ENCODE assay signal across 1 mouse cellular context in the genomic region with DNA sequence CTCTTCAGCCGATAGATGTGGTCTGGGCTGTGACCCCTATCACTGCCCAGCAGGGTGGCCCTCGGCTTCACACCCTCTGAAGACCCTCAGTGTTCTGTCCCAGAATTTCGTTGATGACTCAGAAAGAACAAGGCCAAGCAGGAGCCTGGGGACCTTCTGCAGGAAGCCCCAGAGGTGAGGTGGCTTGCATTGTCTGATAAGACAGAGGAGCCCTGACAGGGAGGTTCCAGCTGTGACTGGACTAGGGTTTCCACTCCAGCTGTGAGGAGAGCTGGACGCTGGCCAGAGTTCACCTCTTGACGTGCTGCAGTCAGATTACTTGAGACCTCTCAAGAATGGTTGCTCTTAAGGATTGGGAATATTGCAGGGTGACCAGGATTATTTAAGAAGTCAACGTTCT.
TF ChIP-seq lines count a peak whose summit lies in the region.

No protein-coding gene starts in this region.

TF ChIP-seq in MEL, 35 proteins besides CTCF, POLR2A, EP300 and RAD21 (continued from another document):
- no peak for TF ChIP-seq UBTF (IDR thresholded peaks at IDR 0.05; ENCODE audit: borderline replicate concordance, insufficient read depth, low read depth, low read length)
- 0 out of 2 replicates have a peak, but pooled peaks have one; percentile 30 for TF ChIP-seq TBP (IDR thresholded peaks at IDR 0.05; ENCODE audit: low read depth, low read length)
- TF ChIP-seq ZNF384 (IDR thresholded peaks at IDR 0.05; ENCODE audit: low read depth, low read length) = no peak
- no peak for TF ChIP-seq MAZ (IDR thresholded peaks at IDR 0.05; ENCODE audit: low read depth, low read length)
- peak; percentile 82 for TF ChIP-seq TAL1 (IDR thresholded peaks at IDR 0.05; ENCODE audit: low read length)
- no peak for TF ChIP-seq MYB (IDR thresholded peaks at IDR 0.05; ENCODE audit: low read depth, low read length)
- 0 out of 2 replicates have a peak, but pooled peaks have one; percentile 17 for TF ChIP-seq HCFC1 (IDR thresholded peaks at IDR 0.05; ENCODE audit: low read depth, low read length)
- TF ChIP-seq MAX (IDR thresholded peaks at IDR 0.05; ENCODE audit: low read length) = no peak
- no peak for TF ChIP-seq ZKSCAN1 (IDR thresholded peaks at IDR 0.05; ENCODE audit: low read depth, low read length)
- TF ChIP-seq MAFK (IDR thresholded peaks at IDR 0.05; ENCODE audit: borderline replicate concordance, low read depth, low read length) = no peak
- TF ChIP-seq ETS1 (IDR thresholded peaks at IDR 0.05; ENCODE audit: low read depth, low read length) = peak; percentile 94
- no peak for TF ChIP-seq USF1 (IDR thresholded peaks at IDR 0.05; ENCODE audit: low read depth, low read length)
- peak; percentile 64 for TF ChIP-seq GATA1 (IDR thresholded peaks at IDR 0.05; ENCODE audit: low read depth, low read length)
- no peak for TF ChIP-seq POLR2AphosphoS5 (IDR thresholded peaks at IDR 0.05; ENCODE audit: borderline replicate concordance, low read depth, low read length)
- TF ChIP-seq USF2 (IDR thresholded peaks at IDR 0.05; ENCODE audit: borderline replicate concordance in 1 of 2, insufficient read depth in 1 of 2, low read depth in 1 of 2, low read length in 2 of 2) = no peak
- no peak for TF ChIP-seq ELF1 (IDR thresholded peaks at IDR 0.05; ENCODE audit: low read depth, low read length)
- no peak for TF ChIP-seq MXI1 (IDR thresholded peaks at IDR 0.05; ENCODE audit: low read depth, low read length)
- no peak for TF ChIP-seq NELFE (IDR thresholded peaks at IDR 0.05; ENCODE audit: low read depth, low read length)
- TF ChIP-seq TCF12 (IDR thresholded peaks at IDR 0.05; ENCODE audit: low read depth, low read length) = peak; percentile 60; the same call in 1 of the 2 replicates
- no peak for TF ChIP-seq BHLHE40 (IDR thresholded peaks at IDR 0.05; ENCODE audit: borderline replicate concordance, low read depth, low read length)
- no peak for TF ChIP-seq ZMIZ1 (IDR thresholded peaks at IDR 0.05; ENCODE audit: low read depth, low read length)
- TF ChIP-seq MEF2A (IDR thresholded peaks at IDR 0.05; ENCODE audit: extremely low read depth, insufficient replicate concordance, low read depth, low read length, poor library complexity, severe bottlenecking) = no peak
- TF ChIP-seq MYC (IDR thresholded peaks at IDR 0.05; ENCODE audit: low read depth, low read length) = 0 out of 2 replicates have a peak, but pooled peaks have one; percentile 13
- TF ChIP-seq CHD2 (IDR thresholded peaks at IDR 0.05; ENCODE audit: low read length) = no peak
- no peak for TF ChIP-seq E2F4 (IDR thresholded peaks at IDR 0.05; ENCODE audit: borderline replicate concordance, low read depth, low read length)
- no peak for TF ChIP-seq SMC3 (IDR thresholded peaks at IDR 0.05; ENCODE audit: low read depth, low read length)
- no peak for TF ChIP-seq ZC3H11A (IDR thresholded peaks at IDR 0.05; ENCODE audit: low read depth, low read length)
- TF ChIP-seq SIN3A (IDR thresholded peaks at IDR 0.05; ENCODE audit: low read length) = peak; percentile 81
- TF ChIP-seq POLR2AphosphoS2 (IDR thresholded peaks at IDR 0.05; ENCODE audit: low read length) = no peak
- TF ChIP-seq RCOR1 (IDR thresholded peaks at IDR 0.05; ENCODE audit: low read depth, low read length) = no peak
- TF ChIP-seq JUND (IDR thresholded peaks at IDR 0.05; ENCODE audit: low read depth, low read length) = no peak
- TF ChIP-seq KAT2A (conservative IDR thresholded peaks at IDR 0.05; ENCODE audit: low read depth, low read length) = no peak
- no peak for TF ChIP-seq NRF1 (IDR thresholded peaks at IDR 0.05; ENCODE audit: insufficient read depth, low read depth, low read length, poor library complexity, severe bottlenecking)
TF ChIP-seq in MEL: peak in this region for 8.
